Mouse (Mus musculus): Measurements from ENCODE around the gene Mmab.

The Mmab gene

GRCm38 (mm10) chr5:114443566-114444367 lies at the start of gene Mmab, which contains the start of gene Mvk:
Gene Mmab (minus strand): TSS chr5:114444060.
Gene Mvk (plus strand): TSS chr5:114444269.
- peak; percentile 99 for DNase-seq

GRCm38 (mm10) chr5:114490241-114490640 lies 46.4 kb upstream of the Mmab start:
- DNase-seq = no peak

- DNase-seq = no peak
Measured at GRCm38 (mm10) chr5:114489570-114489969, 45.7 kb upstream of the Mmab start.

GRCm38 (mm10) chr5:114485685-114486084 lies 41.8 kb upstream of the Mmab start:
- no peak for DNase-seq

GRCm38 (mm10) chr5:114482587-114483011 lies 38.7 kb upstream of the Mmab start:
- no peak for DNase-seq

- DNase-seq = no peak
Measured at GRCm38 (mm10) chr5:114478267-114478666, 34.4 kb upstream of the Mmab start.

GRCm38 (mm10) chr5:114474741-114475491 lies 31.1 kb upstream of the Mmab start:
- no peak for DNase-seq

- no peak for DNase-seq
Measured at GRCm38 (mm10) chr5:114470359-114470758, 26.5 kb upstream of the Mmab start.

- DNase-seq = no peak
Measured at GRCm38 (mm10) chr5:114468007-114468406, 24.1 kb upstream of the Mmab start.

GRCm38 (mm10) chr5:114467430-114467829 lies 23.6 kb upstream of the Mmab start:
- DNase-seq = peak; percentile 88 to 92

- DNase-seq = no peak
Measured at GRCm38 (mm10) chr5:114467019-114467418, 23.2 kb upstream of the Mmab start.

- peak in 1 of 2 experiments; percentile 37 for DNase-seq
Measured at GRCm38 (mm10) chr5:114465641-114466040, 21.8 kb upstream of the Mmab start.

GRCm38 (mm10) chr5:114464561-114464960 lies 20.7 kb upstream of the Mmab start:
- DNase-seq = no peak

GRCm38 (mm10) chr5:114462067-114463040 lies 18.5 kb upstream of the Mmab start:
- DNase-seq = no peak

GRCm38 (mm10) chr5:114461238-114461637 lies 17.4 kb upstream of the Mmab start:
- peak; percentile 92 to 93 for DNase-seq

GRCm38 (mm10) chr5:114456995-114457605 lies 13.2 kb upstream of the Mmab start:
- DNase-seq = no peak

GRCm38 (mm10) chr5:114456287-114456686 lies 12.4 kb upstream of the Mmab start:
- DNase-seq = peak in 1 of 2 experiments; percentile 28

- no peak for DNase-seq
Measured at GRCm38 (mm10) chr5:114449011-114449410, 5.2 kb upstream of the Mmab start.

- DNase-seq = no peak
Measured at GRCm38 (mm10) chr5:114444368-114444692, 470 bp upstream of the Mmab start.

GRCm38 (mm10) chr5:114435588-114435987 lies 8.3 kb downstream of the Mmab start:
- DNase-seq = no peak

GRCm38 (mm10) chr5:114434359-114434758 lies 9.5 kb downstream of the Mmab start:
- DNase-seq = no peak

- DNase-seq = no peak
Measured at GRCm38 (mm10) chr5:114429781-114430180, 14.1 kb downstream of the Mmab start.

Data from kidney, postnatal 4 days (tissue).